In the genomic region with DNA sequence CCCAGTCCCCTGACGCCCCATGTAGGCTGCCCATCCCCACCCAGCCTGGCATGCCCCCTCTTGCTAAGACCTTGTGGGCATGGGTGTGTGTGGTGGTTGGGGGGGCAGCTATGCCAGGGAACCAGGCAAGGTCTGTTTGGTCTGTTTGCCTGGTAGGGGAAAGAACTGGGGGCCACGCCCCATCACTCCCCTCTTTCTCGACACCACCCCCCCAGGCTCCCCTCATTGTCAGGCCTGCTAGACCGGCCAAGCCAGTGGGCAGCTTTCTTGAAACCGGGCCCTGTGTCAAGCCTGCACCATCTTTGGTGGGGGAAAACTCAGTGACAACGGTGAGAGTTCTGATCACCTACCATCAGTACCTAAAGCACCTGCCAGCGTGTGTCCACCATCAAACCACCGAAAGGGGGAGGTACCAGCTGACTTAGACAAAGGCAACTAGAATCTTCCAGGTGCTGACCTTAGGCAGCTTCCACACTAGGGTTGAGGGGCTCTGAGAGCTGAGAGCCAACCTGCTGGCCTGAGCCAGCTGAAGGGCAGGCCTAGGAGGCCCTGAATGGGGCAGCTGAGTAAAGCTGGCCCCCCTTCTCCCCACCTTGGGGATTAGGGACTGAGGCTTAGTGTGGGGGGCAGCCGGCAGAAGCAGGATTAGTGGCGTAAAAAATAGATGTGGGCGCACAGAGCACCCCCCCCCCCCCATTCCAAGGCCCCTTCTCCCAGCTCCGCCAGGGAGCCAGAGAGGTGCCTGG, we compare ENCODE assay signal across 13 mouse cellular contexts. TPM values are rescaled to one million over a fixed set of nuclear protein-coding genes. Genes with fewer than 3 reads are reported as not detected.
DNase-seq lines count a peak whose midpoint lies in the region; ATAC-seq and TF ChIP-seq lines count a peak whose summit lies in the region.
"Had no signal": no experiment of that assay in that cellular context is flagged by ENCODE, and none has a peak within 500 bp of the region (broad histone marks: within the 10 kb centered on the region; RNA-seq: fewer than 3 reads in every experiment).

No protein-coding gene starts in this region.

- no peaks in the 10 kb centered on the region for H3K9me3 ChIP-seq in kidney, postnatal 0 days (replicated peaks; ENCODE audit: low read length)
- no peaks in the 10 kb centered on the region for H3K9me3 ChIP-seq in limb, embryonic 10.5 days (replicated peaks)
- H3K9me3 ChIP-seq: neural tube, embryonic 15.5 days had no signal

- no peak overlapping the region for H3K4me3 ChIP-seq in kidney, postnatal 0 days (replicated peaks; ENCODE audit: low read depth, low read length)
- H3K4me3 ChIP-seq in limb, embryonic 10.5 days: no peak overlapping the region
- H3K4me3 ChIP-seq in heart, adult 2 months: no peak overlapping the region
- H3K4me3 ChIP-seq: neural tube, embryonic 15.5 days had no signal

- H3K27ac ChIP-seq in kidney, postnatal 0 days: 0 out of 2 replicates have a peak overlapping the region, but pooled peaks have one; percentile 22
- H3K27ac ChIP-seq in limb, embryonic 10.5 days: peak overlapping the region; percentile 54; the same call in 1 of the 2 replicates
- no peak overlapping the region for H3K27ac ChIP-seq in heart, adult 2 months
- H3K27ac ChIP-seq: neural tube, embryonic 15.5 days had no signal

- DNase-seq in kidney, postnatal 0 days (ENCODE audit: low spot score): no peak
- DNase-seq in kidney, adult 18-20 months: no peak
- peak; percentile 17 for DNase-seq in thymus, postnatal 4 days
- no peak for DNase-seq in thymus, postnatal 10 days (ENCODE audit: low spot score in 2 of 2)
- no peak for DNase-seq in limb, embryonic 10.5 days (ENCODE audit: low spot score)
- no peak for DNase-seq in heart, adult 2 months
- DNase-seq: adrenal gland, postnatal 36 days had no signal

- intact Hi-C loops in heart, adult 2 months (cut with DNase I): no loop called here

- no peak for TF ChIP-seq CTCF in kidney, postnatal 0 days (IDR thresholded peaks at IDR 0.05; ENCODE audit: low read depth)
- TF ChIP-seq CTCF in heart, adult 2 months (IDR thresholded peaks at IDR 0.05): no peak

- H3K9ac ChIP-seq in kidney, postnatal 0 days (ENCODE audit: low read depth, low read length): no peak overlapping the region
- H3K9ac ChIP-seq in heart, adult 2 months (ENCODE audit: low read depth, low read length): no peak overlapping the region
- H3K9ac ChIP-seq: neural tube, embryonic 15.5 days had no signal

- TF ChIP-seq POLR2A in heart, adult 2 months (IDR thresholded peaks at IDR 0.05; ENCODE audit: insufficient read depth, low read depth, low read length): no peak

- 0 out of 2 replicates have a peak, but pooled peaks cover 8% of the 10 kb centered on the region for H3K4me1 ChIP-seq in kidney, postnatal 0 days (replicated peaks; ENCODE audit: insufficient read depth, low read length)
- H3K4me1 ChIP-seq in limb, embryonic 10.5 days: peaks cover 55% of the 10 kb centered on the region
- H3K4me1 ChIP-seq in heart, adult 2 months (ENCODE audit: control insufficient read depth, insufficient read depth, low read length): peaks cover 7% of the 10 kb centered on the region

- TF ChIP-seq EP300 in heart, adult 2 months (IDR thresholded peaks at IDR 0.05; ENCODE audit: insufficient read depth, low read depth, low read length): no peak

- no peaks in the 10 kb centered on the region; the same call in 1 of the 2 replicates for H3K79me2 ChIP-seq in heart, adult 2 months (replicated peaks; ENCODE audit: control insufficient read depth, insufficient read depth, low read length)

- H3K4me2 ChIP-seq in kidney, postnatal 0 days (ENCODE audit: low read length): no peak overlapping the region
- H3K4me2 ChIP-seq: neural tube, embryonic 15.5 days had no signal

- ATAC-seq in kidney, postnatal 0 days (replicated peaks; ENCODE audit: low FRiP score, low read depth): no peak
- no peak for ATAC-seq in granulocyte monocyte progenitor cell, adult 5-6 weeks (replicated peaks; ENCODE audit: poor library complexity, severe bottlenecking)

- 0 out of 2 replicates have a peak, but pooled peaks cover 12% of the 10 kb centered on the region for H3K36me3 ChIP-seq in kidney, postnatal 0 days (ENCODE audit: insufficient read depth, low read length)
- H3K36me3 ChIP-seq in limb, embryonic 10.5 days: no peaks in the 10 kb centered on the region
- no peaks in the 10 kb centered on the region for H3K36me3 ChIP-seq in heart, adult 2 months (ENCODE audit: control insufficient read depth, insufficient read depth, low read length)
- H3K36me3 ChIP-seq: neural tube, embryonic 15.5 days had no signal

- 80% methylated on average over 12 of the region's 12 CpGs for WGBS in kidney, postnatal 0 days
- WGBS in limb, embryonic 10.5 days: 78% methylated on average over 12 of the region's 12 CpGs
- 81% methylated on average over 12 of the region's 12 CpGs for whole genome bisulfite sequencing in heart, adult 2 months

- no peaks in the 10 kb centered on the region for H3K27me3 ChIP-seq in kidney, postnatal 0 days (ENCODE audit: insufficient read depth, low read length)
- H3K27me3 ChIP-seq in limb, embryonic 10.5 days (ENCODE audit: low read depth, poor library complexity, severe bottlenecking): peaks cover 21% of the 10 kb centered on the region; the same call in 1 of the 2 replicates
- H3K27me3 ChIP-seq in heart, adult 2 months (ENCODE audit: control insufficient read depth, insufficient read depth, low read length): no peaks in the 10 kb centered on the region
- H3K27me3 ChIP-seq: neural tube, embryonic 15.5 days had no signal

RNA-seq across cellular contexts. Expression of a gene that starts 10.1 kb away (rescaled TPM):
- 4.3 TPM in 2 replicates for polyA plus RNA-seq in kidney, postnatal 0 days (2015; fragmentation: Nextera tagmentation; extraction: Ambion mirVana)
- polyA plus RNA-seq in limb, embryonic 10.5 days (2016; fragmentation: Nextera tagmentation; extraction: Ambion mirVana): 0.38 and 0.49 TPM in 2 replicates
- 8.5 and 18.6 TPM in 2 replicates for total RNA-seq in granulocyte monocyte progenitor cell, adult 5-6 weeks (2014; fragmentation: Nextera tagmentation)
- 7.5 and 14.0 TPM in 2 replicates for total RNA-seq in granulocyte monocyte progenitor cell, adult 5-6 weeks (2017)
- 10 to 100 TPM; 20.5 to 23.4 TPM for total RNA-seq in heart, adult 2 months (2021)
- 21.5 and 21.9 TPM in 2 replicates for polyA plus RNA-seq in heart, adult 2 months (2012; rRNA removed)

RNA-seq across cellular contexts. Expression of a gene that starts 18.1 kb away (rescaled TPM):
- polyA plus RNA-seq in kidney, postnatal 0 days (2015; fragmentation: Nextera tagmentation; extraction: Ambion mirVana): 0.16 TPM in 1 of 2 replicates, not detected in the other
- 0.26 TPM in 1 of 2 replicates, not detected in the other for polyA plus RNA-seq in limb, embryonic 10.5 days (2016; fragmentation: Nextera tagmentation; extraction: Ambion mirVana)
- 0.64 and 2.1 TPM in 2 replicates for total RNA-seq in granulocyte monocyte progenitor cell, adult 5-6 weeks (2014; fragmentation: Nextera tagmentation)
- not detected in 2 replicates for total RNA-seq in granulocyte monocyte progenitor cell, adult 5-6 weeks (2017)
- not detected for total RNA-seq in heart, adult 2 months (2021)
- 2.1 and 5.4 TPM in 2 replicates for polyA plus RNA-seq in heart, adult 2 months (2012; rRNA removed)
- total RNA-seq: common myeloid progenitor, adult 5-6 weeks; liver, adult 2 months; MEL had no signal
- polyA plus RNA-seq: heart, postnatal 0 days; liver, adult 2 months had no signal

RNA-seq across cellular contexts. Expression of a gene that starts 19.5 kb away (rescaled TPM):
- 6.2 TPM in 2 replicates for polyA plus RNA-seq in kidney, postnatal 0 days (2015; fragmentation: Nextera tagmentation; extraction: Ambion mirVana)
- 0.25 and 0.30 TPM in 2 replicates for polyA plus RNA-seq in limb, embryonic 10.5 days (2016; fragmentation: Nextera tagmentation; extraction: Ambion mirVana)
- not detected in 2 replicates for total RNA-seq in granulocyte monocyte progenitor cell, adult 5-6 weeks (2014; fragmentation: Nextera tagmentation)
- not detected in 2 replicates for total RNA-seq in granulocyte monocyte progenitor cell, adult 5-6 weeks (2017)
- not detected for total RNA-seq in heart, adult 2 months (2021)
- polyA plus RNA-seq in heart, adult 2 months (2012; rRNA removed): 0.18 and 0.23 TPM in 2 replicates
- total RNA-seq: liver, adult 2 months had no signal

RNA-seq across cellular contexts. Expression of a gene that starts 22.7 kb away (rescaled TPM):
- polyA plus RNA-seq in kidney, postnatal 0 days (2015; fragmentation: Nextera tagmentation; extraction: Ambion mirVana): 0.57 and 0.62 TPM in 2 replicates
- polyA plus RNA-seq in limb, embryonic 10.5 days (2016; fragmentation: Nextera tagmentation; extraction: Ambion mirVana): 0.24 TPM in 1 of 2 replicates, not detected in the other
- total RNA-seq in granulocyte monocyte progenitor cell, adult 5-6 weeks (2014; fragmentation: Nextera tagmentation): not detected in 2 replicates
- not detected in 2 replicates for total RNA-seq in granulocyte monocyte progenitor cell, adult 5-6 weeks (2017)
- not detected for total RNA-seq in heart, adult 2 months (2021)
- polyA plus RNA-seq in heart, adult 2 months (2012; rRNA removed): 0.09 and 0.35 TPM in 2 replicates
- total RNA-seq: common myeloid progenitor, adult 5-6 weeks; liver, adult 2 months; MEL had no signal
- polyA plus RNA-seq: liver, adult 2 months had no signal

RNA-seq across cellular contexts. Expression of a gene that starts 27.2 kb away (rescaled TPM):
- 28.8 and 29.8 TPM in 2 replicates for polyA plus RNA-seq in kidney, postnatal 0 days (2015; fragmentation: Nextera tagmentation; extraction: Ambion mirVana)
- polyA plus RNA-seq in limb, embryonic 10.5 days (2016; fragmentation: Nextera tagmentation; extraction: Ambion mirVana): 22.2 and 26.1 TPM in 2 replicates
- total RNA-seq in granulocyte monocyte progenitor cell, adult 5-6 weeks (2014; fragmentation: Nextera tagmentation): 27.5 and 41.7 TPM in 2 replicates
- total RNA-seq in granulocyte monocyte progenitor cell, adult 5-6 weeks (2017): 15.3 and 16.2 TPM in 2 replicates
- 10 to 100 TPM; 56.1 to 59.7 TPM for total RNA-seq in heart, adult 2 months (2021)
- polyA plus RNA-seq in heart, adult 2 months (2012; rRNA removed): 81.3 and 89.8 TPM in 2 replicates
